Mouse (Mus musculus): ENCODE results near the gene Vmn1r67.

Vmn1r67 gene

GRCm38 (mm10) chr7:10443031-10443430 lies at the start of gene Vmn1r67:
Vmn1r67 (plus strand) TSS chr7:10443331.
- DNase-seq, result no peak

- DNase-seq, result no peak
Measured at GRCm38 (mm10) chr7:10458166-10458565, 15.0 kb downstream of the Vmn1r67 start.

- no peak for DNase-seq
Measured at GRCm38 (mm10) chr7:10479813-10480212, 36.7 kb downstream of the Vmn1r67 start.

DNA sequence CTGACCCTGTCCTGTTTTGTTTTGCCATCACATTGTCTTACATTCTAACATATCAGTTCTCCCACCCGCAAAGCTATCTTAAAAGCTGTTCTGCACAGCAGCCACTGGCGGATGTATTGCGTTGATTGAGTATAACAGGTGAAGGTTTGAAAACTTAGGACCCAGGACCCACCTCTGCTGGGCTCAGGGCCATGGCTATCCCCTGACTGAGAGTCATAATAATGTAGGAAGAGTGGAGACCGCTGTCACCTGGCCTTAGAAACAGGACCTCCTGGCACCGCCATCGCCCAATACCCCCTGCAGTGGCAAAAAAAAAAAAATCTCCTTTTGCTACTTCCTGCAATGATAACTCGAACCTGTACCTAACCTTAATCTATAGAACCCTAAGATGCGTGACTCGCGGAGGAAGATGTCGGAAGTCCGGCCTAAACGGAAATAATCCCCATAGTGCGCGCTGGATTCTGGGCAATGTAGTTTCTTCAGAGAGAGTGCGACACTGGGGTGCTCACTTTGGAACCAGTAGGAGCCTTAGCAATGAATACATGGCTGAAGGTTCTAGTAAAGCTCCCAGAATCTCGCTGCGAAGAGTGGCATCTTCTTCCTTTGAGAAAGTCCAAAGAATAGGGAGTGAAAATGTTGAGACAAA lies 37.6 kb downstream of the Vmn1r67 start:
- peak; percentile 37 for DNase-seq

DNA sequence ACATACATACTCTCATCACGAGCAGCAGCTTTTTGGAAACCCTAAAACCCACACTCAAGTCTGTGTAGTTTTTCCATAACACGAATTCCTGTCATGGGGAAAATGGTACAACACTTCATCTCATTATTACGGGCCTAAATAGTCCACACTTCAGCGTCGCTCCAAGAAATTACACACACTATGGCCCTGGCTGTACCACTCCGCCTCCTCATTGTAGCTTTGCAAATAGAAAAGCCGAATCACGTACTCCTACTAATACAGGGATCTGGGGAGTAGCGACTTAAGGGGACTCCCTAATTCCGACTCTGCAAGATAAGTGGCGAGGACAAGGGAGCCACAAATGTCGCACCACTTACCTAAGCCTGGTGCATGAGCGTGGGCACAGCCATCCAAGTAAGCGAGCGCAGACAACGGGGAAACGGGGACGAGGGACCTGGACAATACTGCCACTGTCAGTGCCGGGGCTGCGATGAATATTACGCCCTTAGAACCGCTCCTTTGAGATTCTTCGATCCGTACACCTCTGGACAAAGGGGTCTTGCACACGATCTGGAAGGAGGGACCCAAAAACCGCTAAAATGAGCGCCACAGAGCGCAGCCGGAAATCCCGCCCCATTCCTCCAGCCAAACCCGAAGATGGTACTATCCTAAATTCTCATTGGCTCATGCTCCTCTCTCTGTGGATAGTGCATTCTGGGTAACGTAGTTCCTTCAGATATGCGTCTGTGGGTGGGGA lies 51.8 kb downstream of the Vmn1r67 start, which contains the start of gene Zik1:
Zik1 (minus strand) TSS at position 609 of the 736 bp plus-strand sequence.
- DNase-seq, result peak; percentile 70

DNA sequence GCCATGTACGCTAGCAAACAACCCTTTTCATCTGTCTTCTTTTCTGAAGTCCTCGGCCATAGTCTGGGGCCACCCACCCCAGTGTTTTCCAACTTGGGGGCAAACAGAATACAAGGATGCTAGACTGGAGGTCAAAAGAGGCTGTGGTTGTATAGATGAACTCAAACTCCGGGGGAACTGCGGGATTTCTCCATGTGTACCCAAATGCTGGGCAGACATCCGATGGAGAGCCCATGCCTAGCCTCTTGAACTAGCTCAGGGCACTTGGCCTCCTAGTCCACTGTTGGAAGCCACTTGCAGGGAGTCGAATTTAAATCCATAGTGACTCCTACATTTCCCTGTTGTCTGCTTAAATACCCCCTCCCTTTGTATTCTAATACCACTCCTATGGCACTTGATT lies 52.4 kb downstream of the Vmn1r67 start:
- DNase-seq, result no peak
